Mouse (Mus musculus): Measurements from ENCODE around the gene Gm27029. TPM values are rescaled to one million over a fixed set of nuclear protein-coding genes. Genes with fewer than 3 reads are reported as not detected.
A peak's percentile ranks its signal among the peaks of the same experiment; 100 is the strongest.
"Not testable (repeated sequence)": the region's sequence is repeated elsewhere in the genome, so short reads cannot be mapped to it uniquely, and the experiment has no call there.

Gene Gm27029
- total RNA-seq, 2 experiments from 2014 or later = 5.5 to 7.6 TPM

DNA sequence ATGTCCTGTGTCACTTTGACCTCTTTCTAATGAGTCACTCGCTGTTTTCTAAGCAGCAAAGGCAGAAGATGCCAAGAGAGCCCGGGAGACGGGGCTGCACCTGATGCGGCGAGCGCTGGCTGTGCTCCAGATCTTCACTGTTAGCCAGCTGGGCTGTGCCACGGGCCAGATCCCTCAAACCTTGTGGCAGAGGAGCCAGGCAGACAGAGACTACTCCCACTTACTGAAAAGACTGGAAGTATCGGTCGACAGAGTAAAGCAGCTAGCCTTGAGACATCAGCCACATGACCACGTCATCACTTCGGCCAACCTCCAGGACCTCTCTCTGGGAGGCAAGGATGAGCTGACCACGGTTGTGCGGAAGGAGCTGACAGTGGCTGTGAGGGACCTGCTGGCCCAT, 8.8 kb upstream of the Gm27029 start:
- DNase-seq (ENCODE audit: low spot score in 2 of 2) = no peak

DNA sequence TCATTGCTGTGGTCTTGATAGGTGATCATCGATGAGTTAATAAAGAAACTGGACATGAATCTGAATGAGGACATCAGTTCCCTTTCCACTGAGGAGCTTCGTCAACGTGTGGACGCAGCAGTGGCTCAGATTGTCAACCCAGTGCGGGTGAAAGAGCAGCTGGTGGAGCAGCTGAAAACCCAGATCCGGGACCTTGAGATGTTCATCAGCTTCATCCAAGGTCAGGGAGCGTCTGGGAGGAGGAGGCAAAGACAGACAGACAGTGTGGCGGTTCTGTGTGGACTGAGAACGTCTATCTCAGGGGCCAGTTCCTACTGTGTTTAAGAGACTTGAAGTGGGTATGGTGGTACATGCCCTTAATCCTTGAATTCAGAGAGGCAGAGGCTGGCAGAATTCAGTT, 6.7 kb upstream of the Gm27029 start:
- intact Hi-C loops (cut with DNase I) = no loop called here
- DNase-seq (ENCODE audit: low spot score in 2 of 2) = no peak

More for the DNA sequence above, 8.8 kb upstream of the Gm27029 start:
- intact Hi-C loops (cut with DNase I) = no loop called here

DNA sequence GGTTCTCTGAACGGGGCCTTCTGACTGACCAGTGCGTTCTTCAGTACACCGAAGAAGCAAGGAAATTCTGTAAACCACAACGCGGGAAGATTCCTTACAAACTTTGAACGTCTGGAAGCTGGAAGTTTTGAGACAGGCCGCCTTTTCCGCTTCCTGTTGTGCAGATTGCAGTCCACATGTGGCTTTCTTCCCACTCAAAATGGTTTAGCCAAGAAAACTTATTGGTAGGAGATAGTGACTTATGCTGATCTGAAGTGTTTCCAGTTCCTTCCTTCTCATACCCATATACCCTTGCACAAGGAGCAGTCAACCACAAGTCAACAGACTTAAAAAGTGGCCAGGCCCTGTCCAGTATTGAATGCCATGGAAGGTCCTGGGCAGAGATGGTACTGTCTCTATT, 1.6 kb upstream of the Gm27029 start:
- DNase-seq (ENCODE audit: low spot score in 2 of 2) = no peak
- intact Hi-C loops (cut with DNase I) = no loop called here

DNA sequence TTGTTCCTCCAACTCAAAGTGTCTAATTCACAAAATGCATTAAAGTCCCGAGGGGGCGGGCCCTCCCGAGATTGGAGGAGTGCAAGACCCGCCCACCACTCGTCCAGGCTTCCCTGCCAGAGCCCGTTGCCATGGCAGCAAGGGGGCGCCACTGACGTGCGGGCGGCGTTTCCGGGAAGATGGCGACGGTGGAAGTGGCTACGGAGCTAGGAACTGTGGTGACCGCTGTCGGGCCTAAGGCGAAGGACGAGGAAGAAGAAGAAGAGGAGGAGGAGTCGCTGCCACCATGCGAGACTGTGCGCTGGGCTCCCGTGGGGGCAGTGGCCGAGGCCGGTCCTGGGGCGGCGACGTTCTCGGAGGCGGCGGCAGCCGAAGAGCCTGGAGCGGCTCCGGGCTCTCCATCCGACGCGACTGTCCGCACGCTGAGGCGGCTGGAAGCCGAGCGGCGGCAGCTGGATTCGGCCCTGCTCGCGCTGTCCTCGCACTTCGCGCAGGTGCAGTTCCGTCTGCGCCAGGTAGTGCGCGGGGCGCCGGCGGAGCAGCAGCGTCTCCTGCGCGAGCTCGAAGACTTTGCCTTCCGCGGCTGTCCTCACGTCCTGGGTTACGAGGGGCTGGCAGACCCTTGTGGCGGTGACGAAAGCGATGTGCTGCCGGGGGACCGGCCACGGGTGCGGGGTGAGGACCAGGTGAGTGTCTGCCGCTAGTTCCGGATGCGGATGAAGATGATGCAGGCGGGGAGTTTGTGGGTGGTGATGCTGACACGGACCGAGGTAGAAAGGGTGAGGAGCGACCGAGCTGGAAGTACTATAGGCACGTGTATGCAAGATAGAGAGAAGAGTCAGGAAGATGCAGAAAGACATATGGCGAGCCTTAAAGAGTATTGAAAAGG, 573 bp upstream of the Gm27029 start, which contains the start of the genes Rundc1 and Ptges3l:
Rundc1 (plus strand) TSS at position 161 of the 889 bp plus-strand sequence.
Ptges3l (minus strand) TSS at position 409 of the 889 bp plus-strand sequence.
- DNase-seq (ENCODE audit: low spot score in 2 of 2) = peak; percentile 96 to 98
- intact Hi-C loops (cut with DNase I) = no loop called here

DNA sequence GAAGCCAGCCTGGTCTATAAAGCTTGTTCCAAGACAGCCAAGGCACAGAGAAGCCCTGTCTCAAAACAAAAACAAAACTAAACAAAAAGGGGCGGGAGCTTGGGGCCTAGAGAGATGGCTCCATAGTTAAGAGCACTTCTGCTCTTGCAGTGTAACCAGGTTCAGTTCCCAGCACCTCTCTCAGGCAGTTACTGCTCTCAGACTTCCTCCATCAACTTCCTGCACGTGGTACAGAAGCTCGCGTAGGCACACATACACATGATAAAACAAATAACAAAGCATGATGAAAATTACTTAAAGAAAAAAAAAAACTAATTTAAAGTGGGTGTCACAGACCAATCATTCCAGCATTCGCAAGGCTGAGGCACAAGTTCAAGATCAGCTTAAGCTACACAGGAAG, 4.4 kb downstream of the Gm27029 start:
- no peak for DNase-seq (ENCODE audit: low spot score in 2 of 2)
- intact Hi-C loops (cut with DNase I) = no loop called here

DNA sequence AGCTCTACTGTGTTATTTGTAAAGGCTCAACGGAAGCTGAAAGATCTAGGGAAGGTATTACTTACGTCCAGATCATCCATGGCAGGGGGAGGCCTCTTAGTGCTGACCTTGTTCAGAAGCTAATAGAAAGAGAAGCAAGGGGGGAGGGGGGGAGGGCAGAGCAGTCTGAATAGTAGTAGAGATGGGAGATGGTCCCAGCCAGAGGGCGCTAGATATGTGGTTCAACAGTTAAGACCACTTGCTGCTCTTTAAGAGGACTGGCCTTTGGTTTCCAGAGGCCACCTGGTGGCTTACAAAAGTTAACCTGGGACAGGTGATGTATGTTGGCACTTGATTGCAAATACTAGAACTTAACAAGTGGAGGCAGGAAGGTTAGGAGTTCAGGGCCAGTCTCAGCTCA, 5.0 kb downstream of the Gm27029 start:
- no peak for DNase-seq (ENCODE audit: low spot score in 2 of 2)
- intact Hi-C loops (cut with DNase I) = no loop called here

DNA sequence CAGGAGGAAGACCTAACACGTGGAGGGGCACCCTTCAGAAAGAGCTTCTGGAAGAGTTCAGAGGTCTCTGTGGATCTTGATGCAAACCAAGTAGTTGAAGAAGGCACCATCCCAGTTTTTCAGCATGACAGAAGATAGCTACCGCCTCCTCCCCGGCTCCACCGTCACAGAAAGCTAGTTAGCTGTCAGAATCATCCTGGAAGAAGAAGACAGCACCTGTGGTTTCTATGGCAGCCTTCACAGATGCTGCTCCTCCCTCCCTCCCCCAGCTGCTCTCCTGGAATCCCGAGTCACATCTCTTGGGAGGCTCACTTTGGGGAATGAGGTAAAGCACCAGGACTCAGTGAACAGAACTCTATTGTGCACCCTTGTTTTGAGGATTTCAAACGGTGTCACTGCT, 5.6 kb downstream of the Gm27029 start:
- peak; percentile 25 to 36 for DNase-seq (ENCODE audit: low spot score in 2 of 2)
- intact Hi-C loops (cut with DNase I) = no loop called here

DNA sequence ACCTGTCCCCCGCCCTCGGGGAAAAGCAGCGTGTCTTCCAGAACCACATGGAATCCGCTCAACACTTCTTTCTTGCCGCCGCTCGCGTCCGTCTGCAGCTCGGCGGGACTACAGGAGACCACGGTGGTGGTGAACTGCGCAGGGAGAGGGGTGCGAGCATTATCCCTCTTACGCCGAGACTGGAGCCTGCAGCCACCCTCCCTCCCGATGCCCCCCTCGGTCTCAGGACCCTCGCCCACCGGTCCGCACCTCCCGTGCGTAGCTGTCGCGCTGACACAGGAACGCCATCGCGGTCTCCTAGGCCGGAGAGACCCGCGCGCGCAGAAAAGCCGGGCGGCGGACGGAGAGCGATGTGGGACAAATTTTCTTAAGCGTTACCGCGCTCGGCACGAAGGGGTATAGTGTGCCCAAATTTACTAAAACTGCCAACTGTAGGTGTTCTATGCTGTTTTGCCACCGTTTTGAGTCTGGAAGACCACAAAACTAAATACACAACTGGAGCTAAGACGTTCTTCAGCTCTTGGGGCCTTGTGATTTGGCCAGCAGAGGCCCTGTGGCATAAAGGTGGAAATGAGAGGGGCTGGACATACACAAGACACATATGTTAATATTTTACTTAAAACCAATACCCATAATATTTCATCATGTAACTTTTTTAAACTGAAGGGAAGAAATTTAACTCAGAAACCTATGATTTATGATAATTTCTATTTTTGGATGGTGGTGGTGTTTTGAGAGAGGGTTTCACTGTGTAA, 7.3 kb downstream of the Gm27029 start, which contains the start of gene Aarsd1:
Aarsd1 (minus strand) TSS at position 515 of the 755 bp plus-strand sequence.
- intact Hi-C loops (cut with DNase I) = no loop called here
- DNase-seq (ENCODE audit: low spot score in 2 of 2) = peak; percentile 92 to 93

DNA sequence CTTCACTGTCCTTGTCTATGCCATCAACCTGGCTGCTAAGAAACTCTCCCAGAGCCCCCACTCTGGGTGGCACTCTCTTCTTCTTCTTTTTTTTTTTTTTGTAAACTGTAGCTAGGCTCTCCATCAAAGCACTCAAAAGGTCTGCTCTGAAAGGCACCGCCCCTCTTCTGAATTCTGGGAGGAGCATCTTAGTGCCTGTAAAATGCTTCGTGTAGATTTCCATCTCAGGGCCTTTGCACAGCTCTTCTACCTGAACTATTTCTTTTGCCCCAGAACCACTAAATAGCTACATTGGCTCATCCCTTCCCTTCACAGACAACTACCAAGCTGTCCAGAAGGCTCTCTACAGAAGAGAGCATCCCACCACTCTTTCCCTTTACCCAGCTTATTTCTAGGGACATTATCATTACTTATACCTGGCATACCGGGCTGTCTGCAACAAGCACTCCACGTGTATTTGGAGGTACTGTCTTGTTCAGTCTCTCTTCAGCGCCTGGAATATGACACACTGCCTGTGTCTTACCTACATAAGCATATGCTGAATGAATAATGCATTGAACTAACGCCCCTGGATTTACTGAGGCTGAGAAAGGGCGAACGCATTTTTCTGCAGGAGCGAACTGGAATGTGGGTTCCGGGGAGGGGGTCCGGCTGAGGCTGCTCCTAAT, 8.0 kb downstream of the Gm27029 start:
- intact Hi-C loops (cut with DNase I) = no loop called here

DNA sequence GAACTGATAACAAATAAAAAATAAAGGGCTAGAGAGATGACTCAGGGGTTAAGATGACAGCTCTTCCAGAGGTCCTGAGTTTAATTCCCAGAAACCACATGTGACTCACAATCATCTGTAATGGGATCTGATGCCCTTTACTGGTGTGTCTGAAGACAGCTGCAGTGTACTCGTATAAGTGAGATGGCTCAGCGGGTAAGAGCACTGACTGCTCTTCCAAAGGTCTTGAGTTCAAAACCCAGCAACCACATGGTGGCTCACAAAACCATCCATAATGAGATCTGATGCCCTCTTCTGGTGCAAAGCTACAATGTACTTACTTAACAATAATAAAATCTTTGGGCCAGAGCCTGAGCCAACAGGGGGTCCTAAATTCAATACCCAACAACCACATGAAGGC, 9.3 kb downstream of the Gm27029 start:
- intact Hi-C loops (cut with DNase I) = no loop called here
- no peak for DNase-seq (ENCODE audit: low spot score in 2 of 2)

More for the DNA sequence above, 8.0 kb downstream of the Gm27029 start:
- no peak for DNase-seq (ENCODE audit: low spot score in 2 of 2)

DNA sequence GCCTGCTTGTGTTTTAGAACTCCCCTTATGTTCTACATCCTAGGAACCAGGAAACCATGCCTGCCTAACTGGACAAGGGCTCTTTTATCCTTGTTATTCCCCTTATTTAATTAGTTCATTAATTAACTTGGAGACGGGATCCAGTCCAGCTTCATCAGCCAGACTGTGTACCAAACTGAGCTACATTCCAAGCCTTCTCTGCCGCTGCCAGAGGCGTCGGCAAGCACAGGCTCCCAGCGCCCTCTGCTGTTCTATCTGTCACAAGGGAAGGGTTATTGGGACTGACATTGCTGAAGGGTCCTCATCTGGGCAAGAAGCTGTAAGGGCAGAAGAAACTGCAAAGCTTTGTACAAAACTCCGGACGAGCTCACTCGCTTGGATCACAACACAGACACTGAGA, 29.5 kb downstream of the Gm27029 start:
- peak; percentile 39 to 68 for DNase-seq (ENCODE audit: low spot score in 2 of 2)
- intact Hi-C loops (cut with DNase I) = loop anchor here (2.0 to 5.0 kb wide), 2 partner anchors 72 to 183 kb away; no protein-coding TSS in a partner anchor

DNA sequence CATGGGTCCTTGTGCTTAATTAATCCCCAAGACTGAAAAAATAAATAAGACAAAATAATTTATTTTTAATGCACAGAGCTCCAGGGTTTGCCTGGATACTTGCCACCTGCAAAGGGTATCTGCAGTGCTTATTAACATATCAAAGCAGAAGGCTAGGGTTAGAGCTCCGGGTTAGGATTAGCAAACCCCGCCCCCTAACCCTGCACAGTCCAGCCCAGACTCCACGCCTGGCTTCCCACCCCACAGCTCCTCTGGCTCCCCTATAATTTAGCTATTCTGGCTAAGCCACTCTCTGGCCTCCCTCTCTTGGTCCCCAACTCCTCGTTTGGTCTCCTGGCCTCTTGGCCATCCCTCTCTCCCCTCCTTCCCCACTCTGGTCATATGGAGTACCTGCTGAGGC, 42.8 kb downstream of the Gm27029 start:
- no peak for DNase-seq (ENCODE audit: low spot score in 2 of 2)
- intact Hi-C loops (cut with DNase I) = no loop called here

DNA sequence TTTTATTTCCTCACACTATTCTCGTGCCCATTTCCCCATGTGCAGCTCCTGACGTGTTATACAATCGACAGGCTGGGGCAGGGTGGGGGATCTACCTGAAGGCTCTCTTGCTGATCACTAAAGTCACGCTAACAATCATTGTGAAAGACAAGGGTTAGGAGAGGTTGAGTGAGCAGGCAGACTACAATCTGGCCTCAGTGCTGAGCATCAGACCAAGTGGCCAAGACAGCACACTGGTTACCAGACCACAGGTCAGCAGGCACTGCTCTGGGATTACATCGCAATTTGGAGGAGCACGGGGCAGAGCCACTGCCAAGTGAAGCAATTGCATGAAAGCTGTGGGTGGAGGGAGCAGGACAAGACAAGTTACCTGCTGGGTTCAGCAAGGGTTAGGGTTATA, 45.7 kb downstream of the Gm27029 start:
- intact Hi-C loops (cut with DNase I) = no loop called here
- no peak for DNase-seq (ENCODE audit: low spot score in 2 of 2)

DNA sequence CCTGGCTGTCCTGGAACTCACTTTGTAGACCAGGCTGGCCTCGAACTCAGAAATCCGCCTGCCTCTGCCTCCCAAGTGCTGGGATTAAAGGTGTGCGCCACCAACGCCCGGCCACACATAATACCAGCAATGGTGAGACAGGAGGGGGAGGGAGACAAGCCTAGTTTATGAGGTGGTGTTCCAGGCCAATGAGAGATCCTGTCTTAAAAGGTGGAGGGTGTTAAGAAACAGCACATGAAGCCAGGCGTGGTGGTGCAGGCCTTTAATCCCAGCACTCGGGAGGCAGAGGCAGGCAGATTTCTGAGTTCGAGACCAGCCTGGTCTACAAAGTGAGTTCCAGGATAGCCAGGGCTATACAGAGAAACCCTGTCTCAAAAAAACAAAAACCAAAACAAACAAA, 46.4 kb downstream of the Gm27029 start:
- DNase-seq (ENCODE audit: low spot score in 2 of 2); intact Hi-C loops (cut with DNase I): not testable (repeated sequence)

DNA sequence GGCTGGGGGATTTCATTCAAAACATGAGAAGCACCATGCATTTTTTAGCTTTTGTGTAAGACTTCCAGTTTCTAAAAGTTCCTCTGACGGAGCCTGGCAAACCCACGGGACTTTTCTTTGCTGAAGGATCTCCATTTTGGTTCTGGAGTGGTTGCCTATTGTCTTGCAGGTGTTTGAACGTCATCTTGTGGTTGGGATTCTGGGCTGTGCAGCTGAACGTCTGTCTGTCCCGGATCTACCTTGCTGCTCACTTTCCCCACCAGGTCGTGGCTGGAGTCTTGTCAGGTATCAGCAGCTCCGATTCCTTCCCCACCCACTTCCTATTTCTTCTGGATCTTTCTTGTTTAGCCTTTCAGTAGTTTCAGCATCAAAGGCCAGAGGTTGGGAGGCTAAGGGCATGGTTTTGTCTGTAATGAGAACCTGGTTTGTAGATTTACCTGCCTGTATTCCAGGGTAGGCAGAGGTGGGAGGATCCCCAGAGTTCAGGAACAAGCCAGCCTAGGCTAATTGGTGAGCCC, 50.1 kb downstream of the Gm27029 start:
- no peak for DNase-seq (ENCODE audit: low spot score in 2 of 2)
- intact Hi-C loops (cut with DNase I) = no loop called here

DNA sequence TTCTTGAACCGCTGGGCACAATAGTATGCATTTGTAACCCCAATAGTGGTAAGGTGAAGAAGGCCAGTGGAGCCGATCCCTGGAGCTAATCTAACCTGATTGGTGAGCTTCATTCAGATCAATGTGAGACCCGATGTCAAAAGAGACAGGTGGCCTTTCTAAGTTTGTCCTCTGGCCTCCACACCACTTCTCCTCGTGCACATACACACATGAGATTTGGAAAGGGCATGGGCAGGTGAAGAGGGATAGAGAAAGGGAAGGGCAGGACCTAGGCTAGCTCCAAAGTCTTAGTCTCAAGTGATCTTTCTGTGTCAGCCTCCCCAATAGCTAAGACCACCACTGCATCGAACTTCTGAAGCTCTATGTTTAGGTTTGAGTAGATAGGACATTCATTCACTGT, 54.5 kb downstream of the Gm27029 start:
- DNase-seq (ENCODE audit: low spot score in 2 of 2) = no peak
- intact Hi-C loops (cut with DNase I) = no loop called here

DNA sequence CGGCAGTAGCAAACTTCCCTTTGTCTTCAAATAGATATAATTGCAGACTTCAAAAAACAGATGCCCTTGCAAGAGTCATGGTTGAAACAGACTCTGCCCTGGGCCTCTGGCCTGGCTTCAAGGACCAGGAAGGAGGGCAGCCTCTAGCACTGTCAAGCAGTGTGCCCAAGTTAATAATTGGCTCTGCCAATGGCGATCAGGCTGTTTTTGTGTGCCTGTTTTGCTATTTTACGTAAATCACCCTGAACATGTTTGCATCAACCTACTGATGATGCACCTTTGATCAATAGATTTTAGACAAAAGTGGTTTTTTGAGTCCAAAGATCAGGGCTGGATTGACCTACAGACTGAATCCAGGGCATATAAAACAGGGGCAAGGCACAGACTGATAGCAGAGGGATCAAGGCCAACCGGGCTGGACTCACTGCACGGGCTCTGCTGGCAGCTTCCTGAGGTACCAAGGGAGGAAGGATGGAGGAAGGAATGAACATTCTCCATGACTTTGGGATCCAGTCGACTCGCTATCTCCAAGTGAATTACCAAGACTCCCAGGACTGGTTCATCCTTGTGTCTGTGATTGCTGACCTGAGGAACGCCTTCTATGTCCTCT, 57.2 kb downstream of the Gm27029 start, which contains the start of gene G6pc:
G6pc (plus strand) TSS at position 236 of the 610 bp plus-strand sequence.
- no peak for DNase-seq (ENCODE audit: low spot score in 2 of 2)
- intact Hi-C loops (cut with DNase I) = no loop called here

DNA sequence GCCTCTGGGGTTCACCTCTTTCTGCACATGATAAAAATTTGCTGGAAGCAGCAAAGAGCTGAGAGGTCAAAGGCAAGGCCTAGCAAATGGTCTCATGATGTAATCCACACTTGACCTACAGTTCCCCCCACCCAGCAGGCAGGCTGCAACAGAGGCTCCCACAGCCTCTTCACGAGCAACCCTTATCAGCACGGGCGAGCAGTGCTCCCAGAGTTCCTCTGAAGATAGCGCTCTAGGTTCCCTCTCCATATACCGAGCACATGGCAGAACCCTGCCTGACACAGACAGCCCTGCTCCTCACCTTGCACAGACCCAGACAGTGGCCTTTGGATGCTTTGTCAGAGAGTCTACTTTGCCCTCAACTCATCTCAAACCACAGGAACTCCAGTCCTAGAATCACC, 60.1 kb downstream of the Gm27029 start:
- intact Hi-C loops (cut with DNase I) = no loop called here
- DNase-seq (ENCODE audit: low spot score in 2 of 2) = no peak

DNA sequence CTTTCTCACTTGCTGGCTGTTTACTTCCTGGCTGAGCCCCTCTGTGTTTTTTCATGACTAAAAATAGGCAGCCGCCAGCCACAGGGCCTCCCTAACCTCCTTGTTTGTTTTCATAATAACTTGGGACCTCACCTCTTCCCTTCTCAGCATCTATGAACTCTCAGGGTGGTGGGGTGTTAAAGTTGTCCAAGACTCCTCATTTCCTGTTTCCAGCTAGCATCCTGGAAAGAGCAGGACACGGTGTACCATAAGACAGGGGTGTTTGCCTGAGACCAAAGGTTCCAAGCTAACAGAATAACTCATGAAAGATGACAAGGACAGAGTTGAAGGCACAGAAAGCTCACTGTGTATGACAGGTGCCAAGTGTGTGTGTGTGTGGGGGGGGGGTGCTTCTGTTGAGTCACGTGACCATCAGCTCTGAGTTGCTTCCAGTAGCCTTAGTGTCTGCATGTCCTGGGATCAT, 63.9 kb downstream of the Gm27029 start:
- intact Hi-C loops (cut with DNase I) = no loop called here

More for the DNA sequence above, 63.9 kb downstream of the Gm27029 start:
- no peak for DNase-seq (ENCODE audit: low spot score in 2 of 2)

All from left cerebral cortex, postnatal 36 days (tissue).